Mouse (Mus musculus): ENCODE data around the gene Zfp84. TPM values are rescaled to one million over a fixed set of nuclear protein-coding genes. Genes with fewer than 3 reads are reported as not detected.
A peak's percentile ranks its signal among the peaks of the same experiment; 100 is the strongest.

The Zfp84 gene
- polyA plus RNA-seq, 1 experiment, result 7.9 TPM

GRCm38 (mm10) chr7:29812244-29812643 is 43.9 kb downstream of the Zfp84 start:
- H3K4me1 ChIP-seq (ENCODE audit: control insufficient read depth, insufficient read depth, low read length), result no peaks in the 10 kb centered on the region
- H3K27me3 ChIP-seq (ENCODE audit: control insufficient read depth, insufficient read depth, low read length, poor library complexity, severe bottlenecking), result no peaks in the 10 kb centered on the region
- H3K27ac ChIP-seq (ENCODE audit: insufficient read depth, low read length), result no peak overlapping the region
- H3K4me3 ChIP-seq (ENCODE audit: low read depth, low read length), result no peak overlapping the region
- no peaks in the 10 kb centered on the region for H3K36me3 ChIP-seq (ENCODE audit: control insufficient read depth, insufficient read depth, low read length, poor library complexity, severe bottlenecking)
- H3K9me3 ChIP-seq (replicated peaks; ENCODE audit: control insufficient read depth, insufficient read depth, low read length, poor library complexity, severe bottlenecking), result 0 out of 2 replicates have a peak, but pooled peaks cover 4% of the 10 kb centered on the region
- H3K9ac ChIP-seq (ENCODE audit: low read depth, poor library complexity, severe bottlenecking), result no peak overlapping the region
- TF ChIP-seq POLR2A (IDR thresholded peaks at IDR 0.05; ENCODE audit: insufficient read depth, low read length) (no peak), CTCF (IDR thresholded peaks at IDR 0.05; ENCODE audit: low read depth, low read length) (no peak), EP300 (IDR thresholded peaks at IDR 0.05; ENCODE audit: insufficient read depth, low read depth, low read length) (no peak)

GRCm38 (mm10) chr7:29814381-29814780 is 46.0 kb downstream of the Zfp84 start:
- TF ChIP-seq POLR2A (IDR thresholded peaks at IDR 0.05; ENCODE audit: insufficient read depth, low read length) (no peak), CTCF (IDR thresholded peaks at IDR 0.05; ENCODE audit: low read depth, low read length) (no peak)
- Histone ChIP-seq H3K9ac (ENCODE audit: low read depth, poor library complexity, severe bottlenecking) (no peak overlapping the region), H3K4me3 (ENCODE audit: low read depth, low read length) (no peak overlapping the region), H3K9me3 (replicated peaks; ENCODE audit: control insufficient read depth, insufficient read depth, low read length, poor library complexity, severe bottlenecking) (0 out of 2 replicates have a peak, but pooled peaks cover 4% of the 10 kb centered on the region), H3K4me1 (ENCODE audit: control insufficient read depth, insufficient read depth, low read length) (no peaks in the 10 kb centered on the region), H3K27ac (ENCODE audit: insufficient read depth, low read length) (no peak overlapping the region), H3K36me3 (ENCODE audit: control insufficient read depth, insufficient read depth, low read length, poor library complexity, severe bottlenecking) (no peaks in the 10 kb centered on the region), H3K27me3 (ENCODE audit: control insufficient read depth, insufficient read depth, low read length, poor library complexity, severe bottlenecking) (no peaks in the 10 kb centered on the region)

- H3K27me3 ChIP-seq (ENCODE audit: control insufficient read depth, insufficient read depth, low read length, poor library complexity, severe bottlenecking), result no peaks in the 10 kb centered on the region
- H3K36me3 ChIP-seq (ENCODE audit: control insufficient read depth, insufficient read depth, low read length, poor library complexity, severe bottlenecking), result no peaks in the 10 kb centered on the region
- no peak overlapping the region for H3K27ac ChIP-seq (ENCODE audit: insufficient read depth, low read length)
- 0 out of 2 replicates have a peak, but pooled peaks cover 4% of the 10 kb centered on the region for H3K9me3 ChIP-seq (replicated peaks; ENCODE audit: control insufficient read depth, insufficient read depth, low read length, poor library complexity, severe bottlenecking)
- peak overlapping the region; percentile 42 for H3K9ac ChIP-seq (ENCODE audit: low read depth, poor library complexity, severe bottlenecking)
- H3K4me3 ChIP-seq (ENCODE audit: low read depth, low read length), result peak overlapping the region; percentile 85
- H3K4me1 ChIP-seq (ENCODE audit: control insufficient read depth, insufficient read depth, low read length), result no peaks in the 10 kb centered on the region
- no peak for TF ChIP-seq CTCF (IDR thresholded peaks at IDR 0.05; ENCODE audit: low read depth, low read length)
- no peak for TF ChIP-seq EP300 (IDR thresholded peaks at IDR 0.05; ENCODE audit: insufficient read depth, low read depth, low read length)
- no peak for TF ChIP-seq POLR2A (IDR thresholded peaks at IDR 0.05; ENCODE audit: insufficient read depth, low read length)
Observed at GRCm38 (mm10) chr7:29815061-29815784, 46.9 kb downstream of the Zfp84 start.

- TF ChIP-seq EP300 (IDR thresholded peaks at IDR 0.05; ENCODE audit: insufficient read depth, low read depth, low read length) (no peak), POLR2A (IDR thresholded peaks at IDR 0.05; ENCODE audit: insufficient read depth, low read length) (peak; percentile 61)
- peak within 1 kb of the TSS; percentile 42 for H3K9ac ChIP-seq (ENCODE audit: low read depth, poor library complexity, severe bottlenecking)
- H3K27me3 ChIP-seq (ENCODE audit: control insufficient read depth, insufficient read depth, low read length, poor library complexity, severe bottlenecking), result no peaks in the 10 kb centered on the region
- H3K36me3 ChIP-seq (ENCODE audit: control insufficient read depth, insufficient read depth, low read length, poor library complexity, severe bottlenecking), result no peaks in the 10 kb centered on the region
- peak within 1 kb of the TSS; percentile 96 for H3K4me3 ChIP-seq (ENCODE audit: low read depth, low read length)
- no peaks in the 10 kb centered on the region for H3K4me1 ChIP-seq (ENCODE audit: control insufficient read depth, insufficient read depth, low read length)
- 0 out of 2 replicates have a peak, but pooled peaks cover under 1% of the 10 kb centered on the region for H3K9me3 ChIP-seq (replicated peaks; ENCODE audit: control insufficient read depth, insufficient read depth, low read length, poor library complexity, severe bottlenecking)
- no peak within 1 kb of the TSS for H3K27ac ChIP-seq (ENCODE audit: insufficient read depth, low read length)
Observed at GRCm38 (mm10) chr7:29815910-29816429, 47.6 kb downstream of the Zfp84 start, which contains the start of gene Zfp790. Gene Zfp790 (plus strand): TSS chr7:29816114.

GRCm38 (mm10) chr7:29818619-29819254 is 50.4 kb downstream of the Zfp84 start:
- Histone ChIP-seq H3K4me3 (ENCODE audit: low read depth, low read length) (peak overlapping the region; percentile 86), H3K9me3 (replicated peaks; ENCODE audit: control insufficient read depth, insufficient read depth, low read length, poor library complexity, severe bottlenecking) (no peaks in the 10 kb centered on the region), H3K9ac (ENCODE audit: low read depth, poor library complexity, severe bottlenecking) (peak overlapping the region; percentile 49), H3K4me1 (ENCODE audit: control insufficient read depth, insufficient read depth, low read length) (no peaks in the 10 kb centered on the region), H3K27ac (ENCODE audit: insufficient read depth, low read length) (no peak overlapping the region), H3K36me3 (ENCODE audit: control insufficient read depth, insufficient read depth, low read length, poor library complexity, severe bottlenecking) (no peaks in the 10 kb centered on the region), H3K27me3 (ENCODE audit: control insufficient read depth, insufficient read depth, low read length, poor library complexity, severe bottlenecking) (no peaks in the 10 kb centered on the region)
- TF ChIP-seq EP300 (IDR thresholded peaks at IDR 0.05; ENCODE audit: insufficient read depth, low read depth, low read length), result no peak
- no peak for TF ChIP-seq POLR2A (IDR thresholded peaks at IDR 0.05; ENCODE audit: insufficient read depth, low read length)
- TF ChIP-seq CTCF (IDR thresholded peaks at IDR 0.05; ENCODE audit: low read depth, low read length), result no peak

GRCm38 (mm10) chr7:29828001-29828400 is 59.6 kb downstream of the Zfp84 start:
- peaks cover 17% of the 10 kb centered on the region for H3K36me3 ChIP-seq (ENCODE audit: control insufficient read depth, insufficient read depth, low read length, poor library complexity, severe bottlenecking)
- TF ChIP-seq CTCF (IDR thresholded peaks at IDR 0.05; ENCODE audit: low read depth, low read length) (no peak), EP300 (IDR thresholded peaks at IDR 0.05; ENCODE audit: insufficient read depth, low read depth, low read length) (no peak), POLR2A (IDR thresholded peaks at IDR 0.05; ENCODE audit: insufficient read depth, low read length) (no peak)

More at GRCm38 (mm10) chr7:29828001-29828400, 59.6 kb downstream of the Zfp84 start:
- Histone ChIP-seq H3K27ac (ENCODE audit: insufficient read depth, low read length) (no peak overlapping the region), H3K9ac (ENCODE audit: low read depth, poor library complexity, severe bottlenecking) (no peak overlapping the region), H3K4me3 (ENCODE audit: low read depth, low read length) (no peak overlapping the region), H3K9me3 (replicated peaks; ENCODE audit: control insufficient read depth, insufficient read depth, low read length, poor library complexity, severe bottlenecking) (no peaks in the 10 kb centered on the region), H3K27me3 (ENCODE audit: control insufficient read depth, insufficient read depth, low read length, poor library complexity, severe bottlenecking) (no peaks in the 10 kb centered on the region), H3K4me1 (ENCODE audit: control insufficient read depth, insufficient read depth, low read length) (no peaks in the 10 kb centered on the region)

Other genes with a start within 250 kb of the Zfp84 start
- gene Sipa1l3, start 249.9 kb upstream of the Zfp84 start, polyA plus RNA-seq (2011; ENCODE audit: insufficient read depth, insufficient read length, low read depth, missing spikeins), result 29.4 and 31.0 TPM in 2 replicates
- 0.41 TPM in 1 of 2 replicates, not detected in the other for gene Catsperg2, start 41.5 kb upstream of the Zfp84 start, polyA plus RNA-seq (2011; ENCODE audit: insufficient read depth, insufficient read length, low read depth, missing spikeins)
- gene Zfp30, start 15.4 kb downstream of the Zfp84 start, polyA plus RNA-seq (2011; ENCODE audit: insufficient read depth, insufficient read length, low read depth, missing spikeins), result 2.3 and 2.4 TPM in 2 replicates
- gene Zfp790, start 47.6 kb downstream of the Zfp84 start, polyA plus RNA-seq (2011; ENCODE audit: insufficient read depth, insufficient read length, low read depth, missing spikeins), result 6.2 and 7.4 TPM in 2 replicates
- 10.2 and 13.9 TPM in 2 replicates for gene Zfp940, start 85.1 kb downstream of the Zfp84 start, polyA plus RNA-seq (2011; ENCODE audit: insufficient read depth, insufficient read length, low read depth, missing spikeins)
- gene Zfp420, start 91.4 kb downstream of the Zfp84 start, polyA plus RNA-seq (2011; ENCODE audit: insufficient read depth, insufficient read length, low read depth, missing spikeins), result 11.4 and 13.4 TPM in 2 replicates
- 3.7 and 5.0 TPM in 2 replicates for gene Zfp27, start 138.0 kb downstream of the Zfp84 start, polyA plus RNA-seq (2011; ENCODE audit: insufficient read depth, insufficient read length, low read depth, missing spikeins)
- gene Zfp383, start 139.7 kb downstream of the Zfp84 start, polyA plus RNA-seq (2011; ENCODE audit: insufficient read depth, insufficient read length, low read depth, missing spikeins), result 10.4 and 10.8 TPM in 2 replicates
- gene Zfp74, start 185.5 kb downstream of the Zfp84 start, polyA plus RNA-seq (2011; ENCODE audit: insufficient read depth, insufficient read length, low read depth, missing spikeins), result 19.6 and 19.7 TPM in 2 replicates
- 98.0 and 103 TPM in 2 replicates for gene Zfp568, start 215.4 kb downstream of the Zfp84 start, polyA plus RNA-seq (2011; ENCODE audit: insufficient read depth, insufficient read length, low read depth, missing spikeins)

Data from ES-Bruce4 (cell line).